Mouse (Mus musculus): ENCODE data around the gene Ankdd1a. TPM values are rescaled to one million over a fixed set of nuclear protein-coding genes. Genes with fewer than 3 reads are reported as not detected.

Gene Ankdd1a
- polyA plus RNA-seq, 1 experiment from 2014 or later: 1.8 TPM

GRCm38 (mm10) chr9:65502146-65502545 is 17.8 kb downstream of the Ankdd1a start:
- ATAC-seq: no peak
- no peak overlapping the region for H3K27ac ChIP-seq (ENCODE audit: low read length)
- no peaks in the 10 kb centered on the region for H3K9me3 ChIP-seq (replicated peaks; ENCODE audit: control insufficient read depth, low read length, poor library complexity, severe bottlenecking)
- H3K4me2 ChIP-seq (ENCODE audit: low read length): no peak overlapping the region
- WGBS: 56% methylated on average over 8 of the region's 8 CpGs
- no peak overlapping the region for H3K9ac ChIP-seq (ENCODE audit: low read depth, low read length)
- no peaks in the 10 kb centered on the region for H3K4me1 ChIP-seq (ENCODE audit: control insufficient read depth, insufficient read depth, low read length)
- H3K4me3 ChIP-seq (ENCODE audit: low read depth, low read length): no peak overlapping the region
- H3K36me3 ChIP-seq (ENCODE audit: control insufficient read depth, insufficient read depth, low read length): no peaks in the 10 kb centered on the region
- H3K27me3 ChIP-seq (ENCODE audit: control insufficient read depth, insufficient read depth, low read depth, low read length): no peaks in the 10 kb centered on the region

GRCm38 (mm10) chr9:65492851-65493250 is 27.1 kb downstream of the Ankdd1a start:
- Histone ChIP-seq H3K27ac (ENCODE audit: low read length) (no peak overlapping the region), H3K4me1 (ENCODE audit: control insufficient read depth, insufficient read depth, low read length) (no peaks in the 10 kb centered on the region), H3K9me3 (replicated peaks; ENCODE audit: control insufficient read depth, low read length, poor library complexity, severe bottlenecking) (no peaks in the 10 kb centered on the region), H3K36me3 (ENCODE audit: control insufficient read depth, insufficient read depth, low read length) (peaks cover 3% of the 10 kb centered on the region; the same call in 1 of the 2 replicates), H3K27me3 (ENCODE audit: control insufficient read depth, insufficient read depth, low read depth, low read length) (no peaks in the 10 kb centered on the region), H3K4me2 (ENCODE audit: low read length) (no peak overlapping the region), H3K4me3 (ENCODE audit: low read depth, low read length) (no peak overlapping the region), H3K9ac (ENCODE audit: low read depth, low read length) (no peak overlapping the region)
- ATAC-seq: no peak
- 94% methylated on average over 4 of the region's 4 CpGs for WGBS

GRCm38 (mm10) chr9:65492351-65492750 is 27.6 kb downstream of the Ankdd1a start:
- H3K4me3 ChIP-seq (ENCODE audit: low read depth, low read length): no peak overlapping the region
- H3K4me2 ChIP-seq (ENCODE audit: low read length): no peak overlapping the region
- peaks cover 3% of the 10 kb centered on the region; the same call in 1 of the 2 replicates for H3K36me3 ChIP-seq (ENCODE audit: control insufficient read depth, insufficient read depth, low read length)
- H3K4me1 ChIP-seq (ENCODE audit: control insufficient read depth, insufficient read depth, low read length): no peaks in the 10 kb centered on the region
- no peaks in the 10 kb centered on the region for H3K9me3 ChIP-seq (replicated peaks; ENCODE audit: control insufficient read depth, low read length, poor library complexity, severe bottlenecking)
- no peak overlapping the region for H3K9ac ChIP-seq (ENCODE audit: low read depth, low read length)
- H3K27me3 ChIP-seq (ENCODE audit: control insufficient read depth, insufficient read depth, low read depth, low read length): no peaks in the 10 kb centered on the region
- 89% methylated on average over 2 of the region's 2 CpGs for WGBS
- no peak for ATAC-seq
- no peak overlapping the region for H3K27ac ChIP-seq (ENCODE audit: low read length)

DNA sequence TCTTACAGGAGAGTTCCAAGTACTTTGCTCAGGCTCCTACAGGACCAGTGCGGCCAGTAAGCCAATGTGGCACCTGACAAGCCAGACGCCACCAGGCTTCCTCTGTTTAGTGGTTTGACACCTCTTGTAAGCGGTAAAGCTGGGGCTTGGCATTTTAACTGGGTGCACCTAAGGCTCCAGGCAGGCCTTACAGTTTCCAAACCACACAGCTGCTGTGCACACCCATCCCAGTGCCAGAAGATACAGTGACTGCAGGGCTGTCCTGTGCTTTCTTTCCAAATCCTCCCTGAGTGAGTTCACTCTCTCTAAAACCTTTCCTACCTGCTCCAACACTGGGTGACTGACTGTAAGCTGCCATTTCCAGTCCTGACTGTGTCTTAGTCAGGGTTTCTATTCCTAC is 28.5 kb downstream of the Ankdd1a start:
- no peak overlapping the region for H3K27ac ChIP-seq (ENCODE audit: low read length)
- no peak for ATAC-seq
- 95% methylated on average over 3 of the region's 3 CpGs for WGBS

GRCm38 (mm10) chr9:65480071-65480470 is 39.9 kb downstream of the Ankdd1a start:
- Histone ChIP-seq H3K9me3 (replicated peaks; ENCODE audit: control insufficient read depth, low read length, poor library complexity, severe bottlenecking) (no peaks in the 10 kb centered on the region), H3K4me1 (ENCODE audit: control insufficient read depth, insufficient read depth, low read length) (no peaks in the 10 kb centered on the region), H3K27me3 (ENCODE audit: control insufficient read depth, insufficient read depth, low read depth, low read length) (no peaks in the 10 kb centered on the region), H3K9ac (ENCODE audit: low read depth, low read length) (no peak overlapping the region), H3K4me3 (ENCODE audit: low read depth, low read length) (no peak overlapping the region), H3K36me3 (ENCODE audit: control insufficient read depth, insufficient read depth, low read length) (peaks cover 59% of the 10 kb centered on the region), H3K4me2 (ENCODE audit: low read length) (no peak overlapping the region), H3K27ac (ENCODE audit: low read length) (no peak overlapping the region)
- WGBS: 94% methylated on average over 5 of the region's 5 CpGs
- no peak for ATAC-seq

More for the DNA sequence above, 28.5 kb downstream of the Ankdd1a start:
- no peaks in the 10 kb centered on the region for H3K27me3 ChIP-seq (ENCODE audit: control insufficient read depth, insufficient read depth, low read depth, low read length)
- peaks cover 9% of the 10 kb centered on the region for H3K36me3 ChIP-seq (ENCODE audit: control insufficient read depth, insufficient read depth, low read length)
- H3K4me2 ChIP-seq (ENCODE audit: low read length): no peak overlapping the region
- no peaks in the 10 kb centered on the region for H3K9me3 ChIP-seq (replicated peaks; ENCODE audit: control insufficient read depth, low read length, poor library complexity, severe bottlenecking)
- H3K9ac ChIP-seq (ENCODE audit: low read depth, low read length): no peak overlapping the region
- no peak overlapping the region for H3K4me3 ChIP-seq (ENCODE audit: low read depth, low read length)
- H3K4me1 ChIP-seq (ENCODE audit: control insufficient read depth, insufficient read depth, low read length): no peaks in the 10 kb centered on the region

GRCm38 (mm10) chr9:65479158-65479557 is 40.8 kb downstream of the Ankdd1a start:
- H3K4me3 ChIP-seq (ENCODE audit: low read depth, low read length): no peak overlapping the region
- peaks cover 56% of the 10 kb centered on the region for H3K36me3 ChIP-seq (ENCODE audit: control insufficient read depth, insufficient read depth, low read length)
- 84% methylated on average over 8 of the region's 8 CpGs for WGBS

DNA sequence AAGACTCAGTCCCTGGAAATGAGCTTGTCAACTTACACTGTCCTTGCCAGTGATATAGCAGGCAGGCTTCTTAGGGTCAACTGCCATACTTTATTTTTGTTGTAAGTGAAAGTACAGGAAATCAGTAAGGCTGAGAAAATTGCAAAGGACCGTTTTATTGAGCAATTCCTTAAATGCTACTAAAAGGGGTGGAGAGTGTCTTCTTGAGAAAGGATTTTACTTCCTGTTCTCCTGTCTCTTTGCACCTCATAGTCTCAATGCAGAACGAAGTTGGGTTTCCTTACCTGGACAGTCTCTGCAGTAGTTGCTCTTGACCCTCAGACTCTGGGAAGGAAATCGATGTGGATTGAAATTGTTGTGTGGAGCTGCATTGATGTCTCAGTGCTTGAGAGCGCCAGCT is 47.2 kb downstream of the Ankdd1a start:
- Histone ChIP-seq H3K4me3 (ENCODE audit: low read depth, low read length) (no peak overlapping the region), H3K4me1 (ENCODE audit: control insufficient read depth, insufficient read depth, low read length) (no peaks in the 10 kb centered on the region), H3K27me3 (ENCODE audit: control insufficient read depth, insufficient read depth, low read depth, low read length) (no peaks in the 10 kb centered on the region), H3K4me2 (ENCODE audit: low read length) (no peak overlapping the region), H3K36me3 (ENCODE audit: control insufficient read depth, insufficient read depth, low read length) (peaks cover 23% of the 10 kb centered on the region), H3K9ac (ENCODE audit: low read depth, low read length) (no peak overlapping the region), H3K27ac (ENCODE audit: low read length) (no peak overlapping the region), H3K9me3 (replicated peaks; ENCODE audit: control insufficient read depth, low read length, poor library complexity, severe bottlenecking) (no peaks in the 10 kb centered on the region)
- ATAC-seq: no peak
- 97% methylated on average over 4 of the region's 4 CpGs for WGBS

More at GRCm38 (mm10) chr9:65479158-65479557, 40.8 kb downstream of the Ankdd1a start:
- Histone ChIP-seq H3K27me3 (ENCODE audit: control insufficient read depth, insufficient read depth, low read depth, low read length) (no peaks in the 10 kb centered on the region), H3K4me2 (ENCODE audit: low read length) (no peak overlapping the region), H3K9me3 (replicated peaks; ENCODE audit: control insufficient read depth, low read length, poor library complexity, severe bottlenecking) (no peaks in the 10 kb centered on the region), H3K9ac (ENCODE audit: low read depth, low read length) (no peak overlapping the region), H3K4me1 (ENCODE audit: control insufficient read depth, insufficient read depth, low read length) (no peaks in the 10 kb centered on the region), H3K27ac (ENCODE audit: low read length) (no peak overlapping the region)
- no peak for ATAC-seq

- Histone ChIP-seq H3K27ac (ENCODE audit: low read length) (no peak overlapping the region), H3K9ac (ENCODE audit: low read depth, low read length) (no peak overlapping the region), H3K4me3 (ENCODE audit: low read depth, low read length) (no peak overlapping the region), H3K36me3 (ENCODE audit: control insufficient read depth, insufficient read depth, low read length) (peaks cover 11% of the 10 kb centered on the region; the same call in 1 of the 2 replicates), H3K4me2 (ENCODE audit: low read length) (no peak overlapping the region), H3K9me3 (replicated peaks; ENCODE audit: control insufficient read depth, low read length, poor library complexity, severe bottlenecking) (no peaks in the 10 kb centered on the region), H3K4me1 (ENCODE audit: control insufficient read depth, insufficient read depth, low read length) (peaks cover 4% of the 10 kb centered on the region), H3K27me3 (ENCODE audit: control insufficient read depth, insufficient read depth, low read depth, low read length) (no peaks in the 10 kb centered on the region)
- WGBS: 72% methylated on average over 11 of the region's 11 CpGs
- ATAC-seq: no peak
These were observed 52.3 kb downstream of the Ankdd1a start for GRCm38 (mm10) chr9:65467686-65468085.

GRCm38 (mm10) chr9:65465241-65465640 is 54.8 kb downstream of the Ankdd1a start:
- Histone ChIP-seq H3K27me3 (ENCODE audit: control insufficient read depth, insufficient read depth, low read depth, low read length) (no peaks in the 10 kb centered on the region), H3K9ac (ENCODE audit: low read depth, low read length) (no peak overlapping the region), H3K9me3 (replicated peaks; ENCODE audit: control insufficient read depth, low read length, poor library complexity, severe bottlenecking) (no peaks in the 10 kb centered on the region), H3K36me3 (ENCODE audit: control insufficient read depth, insufficient read depth, low read length) (peaks cover 11% of the 10 kb centered on the region; the same call in 1 of the 2 replicates), H3K4me3 (ENCODE audit: low read depth, low read length) (no peak overlapping the region), H3K4me1 (ENCODE audit: control insufficient read depth, insufficient read depth, low read length) (peaks cover 17% of the 10 kb centered on the region), H3K27ac (ENCODE audit: low read length) (no peak overlapping the region), H3K4me2 (ENCODE audit: low read length) (no peak overlapping the region)
- ATAC-seq: no peak
- WGBS: 91% methylated on average over 2 of the region's 2 CpGs
